Mouse (Mus musculus) small intestine, adult 2 months (tissue): ENCODE results near the gene Tsga10ip. TPM values are rescaled to one million over a fixed set of nuclear protein-coding genes. Genes with fewer than 3 reads are reported as not detected.
A peak's percentile ranks its signal among the peaks of the same experiment; 100 is the strongest.

Source experiments
- H3K27ac ChIP-seq: fragments of 200-500 bp; 2 replicates; pipeline ENCODE4 v1.5.1; 2012; ENCODE audit warnings: low read depth, low read length, control low read depth, inconsistent platforms; ENCODE audit not compliant: insufficient read depth
- H3K27me3 ChIP-seq: fragments of 200-500 bp; 2 replicates; pipeline ENCODE4 v1.6.1; 2012; ENCODE audit warnings: mild to moderate bottlenecking, moderate library complexity, low read length, inconsistent platforms; ENCODE audit not compliant: control insufficient read depth, insufficient read depth
- H3K36me3 ChIP-seq: fragments of 200-500 bp; 2 replicates; pipeline ENCODE4 v1.6.1; 2012; ENCODE audit warnings: mild to moderate bottlenecking, low read length, control low read depth, inconsistent platforms; ENCODE audit not compliant: control insufficient read depth, insufficient read depth
- H3K4me1 ChIP-seq: fragments of 200-500 bp; 2 replicates; pipeline ENCODE4 v1.6.1; 2012; ENCODE audit warnings: low read length, inconsistent platforms, mixed read lengths; ENCODE audit not compliant: control insufficient read depth, insufficient read depth, insufficient read length
- H3K4me3 ChIP-seq: fragments of 200-500 bp; 2 replicates; pipeline ENCODE4 v1.5.1; 2012; ENCODE audit warnings: low read depth, mild to moderate bottlenecking, control low read depth, inconsistent platforms, low read length, moderate library complexity
- CTCF ChIP-seq: fragments of 200-500 bp; IDR thresholded peaks from 2 replicates; pipeline ENCODE4 v1.5.1; 2012; ENCODE audit warnings: low read depth, mild to moderate bottlenecking, control low read depth, inconsistent platforms, low read length, moderate library complexity, mixed read lengths; ENCODE audit not compliant: insufficient replicate concordance, insufficient read length; ENCODE audit errors: extremely low read depth
- POLR2A ChIP-seq: fragments of 200-500 bp; IDR thresholded peaks from 2 replicates; pipeline ENCODE4 v1.6.1; 2012; ENCODE audit warnings: low read depth, mild to moderate bottlenecking, control low read depth, inconsistent platforms, low read length, moderate library complexity
- WGBS: fragments of 180-500 bp; shearing (Covaris S2); methylation state at CpG from one replicate; pipeline ENCODE4 v1.1.7; 2018; 5-methylcytosine and 5-hydroxymethylcytosine counted together
- polyA plus RNA-seq: library from polyadenylated mRNA; depleted of rRNA; stranded (reverse); fragments of >200 nt; gene quantifications from 2 replicates; pipeline ENCODE4 v1.2.3, GENCODE M21; 2012

Gene Tsga10ip
- polyA plus RNA-seq, 1 experiment: 1.4 TPM

DNA sequence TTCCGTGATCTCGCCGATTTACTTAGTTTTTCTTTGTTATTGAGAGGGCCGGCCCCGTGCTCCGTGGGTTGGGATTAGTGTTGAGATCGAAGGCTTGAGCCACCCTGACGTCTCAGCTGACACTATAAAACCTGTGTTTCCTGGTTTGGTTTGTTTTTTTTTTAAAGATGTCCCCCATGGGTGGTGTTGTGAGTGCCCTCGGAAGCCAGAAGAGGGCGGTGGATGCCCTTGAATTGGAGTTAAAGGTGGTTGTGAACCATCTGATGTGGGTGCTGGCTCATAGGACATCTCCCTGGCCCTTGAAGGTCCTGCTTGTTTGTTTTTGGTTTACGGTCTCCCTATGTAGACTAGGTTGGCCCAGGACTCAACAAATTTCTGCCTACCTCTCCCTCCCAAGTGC, 34.9 kb downstream of the Tsga10ip start:
- 6% methylated on average over 11 of the region's 11 CpGs for WGBS
- peaks cover 18% of the 10 kb centered on the region for H3K4me1 ChIP-seq
- TF ChIP-seq POLR2A (no peak), CTCF (peak; percentile 25; the same call in 1 of the 2 replicates)
- no peaks in the 10 kb centered on the region for H3K27me3 ChIP-seq
- peaks cover 27% of the 10 kb centered on the region for H3K36me3 ChIP-seq
- peak overlapping the region; percentile 78; the same call in 1 of the 2 replicates for H3K27ac ChIP-seq
- H3K4me3 ChIP-seq: peak overlapping the region; percentile 94

DNA sequence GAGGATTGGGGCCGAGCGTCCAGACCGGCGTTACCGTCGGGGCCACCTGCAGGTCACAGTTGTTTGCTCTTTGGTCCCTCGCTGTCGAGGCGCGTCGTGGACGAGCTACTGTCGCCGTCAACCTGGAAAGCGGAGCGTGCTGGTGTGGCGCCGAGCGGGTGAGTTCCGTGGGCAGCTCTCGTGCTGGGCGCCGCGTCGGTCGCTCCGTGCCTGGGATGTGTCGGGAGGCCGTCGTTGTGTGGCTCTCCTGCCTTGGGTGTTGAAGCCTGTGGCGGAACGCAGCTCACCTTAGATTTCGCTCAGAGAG, 35.3 kb downstream of the Tsga10ip start, which contains the start of gene Banf1:
TSS of gene Banf1 (minus strand) at position 116 of the 307 bp plus-strand sequence.
- no peaks in the 10 kb centered on the region for H3K27me3 ChIP-seq
- no peak for TF ChIP-seq POLR2A
- TF ChIP-seq CTCF: no peak
- under 1% methylated on average over 33 of the region's 33 CpGs for WGBS
- peaks cover 18% of the 10 kb centered on the region for H3K4me1 ChIP-seq
- peak within 1 kb of the TSS; percentile 78 for H3K27ac ChIP-seq
- H3K4me3 ChIP-seq: peak within 1 kb of the TSS; percentile 94
- H3K36me3 ChIP-seq: peaks cover 27% of the 10 kb centered on the region

DNA sequence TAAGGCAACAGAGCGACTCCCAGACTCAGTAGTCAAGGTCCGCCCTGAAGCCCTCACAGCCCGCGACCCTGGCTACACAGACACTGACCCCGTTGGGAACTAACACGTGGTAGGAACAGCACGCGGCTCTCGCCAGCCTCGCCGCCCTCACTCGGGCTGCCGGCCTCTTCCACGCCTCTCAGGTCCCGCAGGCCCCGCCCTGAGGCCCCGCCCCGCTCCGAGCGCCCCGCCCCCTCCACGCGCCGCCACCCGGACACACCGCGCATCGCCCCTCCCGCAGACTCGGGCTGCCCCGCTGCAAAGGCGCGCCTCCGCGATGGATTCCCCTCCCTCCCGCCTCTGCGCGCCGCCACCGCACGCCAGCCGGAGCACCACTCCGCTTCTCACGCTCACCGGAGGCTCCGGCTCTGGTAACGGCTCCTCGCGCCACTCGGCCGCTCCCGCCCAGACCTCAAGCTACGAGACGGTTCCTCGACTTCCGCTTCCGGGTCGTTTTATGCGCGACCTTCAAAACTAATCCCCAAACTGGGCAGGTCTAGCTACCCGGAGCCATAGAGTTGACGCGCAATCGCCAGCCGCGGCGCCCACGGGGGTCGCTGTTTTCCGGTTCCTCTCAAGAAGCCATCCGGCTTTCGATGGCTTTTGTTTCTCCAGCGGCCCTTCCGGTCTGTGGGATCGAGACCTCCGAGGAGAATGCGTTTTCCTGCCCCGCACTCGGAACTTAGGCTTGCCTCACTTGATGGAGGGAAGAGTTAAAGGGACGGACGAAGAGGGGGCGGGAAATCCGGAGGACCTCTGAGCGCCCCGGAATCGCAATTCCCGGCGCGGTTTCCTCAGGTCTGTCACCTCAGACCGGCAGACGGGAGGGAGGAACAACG, 35.9 kb downstream of the Tsga10ip start, which contains the start of gene Eif1ad:
TSS of gene Eif1ad (plus strand) at position 567 of the 878 bp plus-strand sequence.
- H3K4me1 ChIP-seq: peaks cover 18% of the 10 kb centered on the region
- peaks cover 23% of the 10 kb centered on the region for H3K36me3 ChIP-seq
- peak within 1 kb of the TSS; percentile 94 for H3K4me3 ChIP-seq
- H3K27me3 ChIP-seq: no peaks in the 10 kb centered on the region
- peak within 1 kb of the TSS; percentile 78 for H3K27ac ChIP-seq
- peak; percentile 19; the same call in 1 of the 2 replicates for TF ChIP-seq CTCF
- TF ChIP-seq POLR2A: peak; percentile 37; the same call in 1 of the 2 replicates
- under 1% methylated on average over 90 of the region's 92 CpGs for WGBS

DNA sequence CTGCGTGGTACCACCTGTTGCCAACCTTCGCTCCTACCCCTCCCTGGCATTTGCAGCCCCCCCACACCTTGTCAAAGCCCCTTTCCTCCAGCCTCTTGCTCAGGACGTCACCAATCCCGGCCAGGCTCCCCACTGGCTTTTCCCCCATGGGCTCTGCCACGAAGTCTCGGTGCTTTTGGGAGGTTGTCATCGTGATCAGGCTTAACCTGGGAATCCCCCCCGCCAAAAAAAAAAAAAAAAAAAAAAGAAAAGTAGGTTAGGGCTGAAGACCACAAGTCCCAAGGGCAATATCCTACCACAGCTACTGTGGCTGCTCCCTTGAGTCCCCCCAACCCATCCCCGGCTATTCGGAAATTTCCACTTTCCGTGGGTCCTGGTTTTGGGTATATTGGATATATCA, 36.6 kb downstream of the Tsga10ip start:
- TF ChIP-seq POLR2A (no peak), CTCF (no peak)
- 4% methylated on average over 11 of the region's 11 CpGs for WGBS
- Histone ChIP-seq H3K27me3 (no peaks in the 10 kb centered on the region), H3K36me3 (peaks cover 20% of the 10 kb centered on the region), H3K27ac (no peak overlapping the region), H3K4me3 (peak overlapping the region; percentile 94), H3K4me1 (peaks cover 18% of the 10 kb centered on the region)

DNA sequence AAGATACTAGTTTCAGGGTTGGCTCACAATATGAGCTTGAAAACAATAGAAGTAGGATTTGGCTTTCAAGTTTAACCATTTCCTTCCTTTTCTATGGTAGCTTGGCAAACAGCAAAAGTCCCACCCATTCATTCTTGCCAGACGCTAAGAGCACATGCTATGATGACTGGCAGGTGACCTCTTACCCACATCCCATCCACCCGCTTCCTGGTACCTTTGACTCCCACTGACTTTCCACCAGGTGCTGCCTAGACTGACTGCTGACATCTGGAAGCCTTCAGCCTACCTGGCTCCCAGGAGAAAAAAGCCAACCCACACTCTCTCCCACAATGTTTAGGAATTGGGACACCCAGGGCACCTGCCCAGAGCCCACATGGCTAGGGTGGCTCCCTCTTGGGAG, 38.2 kb downstream of the Tsga10ip start:
- no peak overlapping the region for H3K4me3 ChIP-seq
- H3K36me3 ChIP-seq: peaks cover 7% of the 10 kb centered on the region
- WGBS: 26% methylated on average over 2 of the region's 2 CpGs
- no peak overlapping the region for H3K27ac ChIP-seq
- H3K4me1 ChIP-seq: peaks cover 18% of the 10 kb centered on the region
- no peaks in the 10 kb centered on the region for H3K27me3 ChIP-seq
- TF ChIP-seq POLR2A (no peak), CTCF (no peak)

DNA sequence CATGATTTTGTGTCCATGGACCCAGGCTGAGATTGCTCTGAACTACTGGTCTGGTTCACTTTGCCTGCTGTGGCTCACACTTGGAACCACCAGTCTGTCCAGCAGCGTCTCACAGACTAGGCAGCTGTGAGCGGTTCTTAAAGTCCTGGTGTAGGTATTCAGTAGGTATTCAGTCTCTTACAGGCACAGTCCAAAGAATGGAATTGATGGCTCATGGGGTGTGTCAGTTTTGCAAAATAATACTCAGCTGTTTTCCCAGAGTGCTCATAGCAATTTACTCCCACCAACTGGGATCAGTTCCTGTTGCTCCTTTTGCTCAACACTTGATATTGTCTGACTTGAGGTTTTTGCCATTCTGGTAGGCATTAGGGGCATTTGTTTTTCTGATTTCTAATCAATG, 40.1 kb downstream of the Tsga10ip start:
- WGBS: 80% methylated on average over 2 of the region's 2 CpGs
- Histone ChIP-seq H3K27ac (no peak overlapping the region), H3K4me1 (peaks cover 10% of the 10 kb centered on the region), H3K36me3 (no peaks in the 10 kb centered on the region; the same call in 1 of the 2 replicates), H3K27me3 (no peaks in the 10 kb centered on the region), H3K4me3 (no peak overlapping the region)
- TF ChIP-seq POLR2A: no peak
- no peak for TF ChIP-seq CTCF

DNA sequence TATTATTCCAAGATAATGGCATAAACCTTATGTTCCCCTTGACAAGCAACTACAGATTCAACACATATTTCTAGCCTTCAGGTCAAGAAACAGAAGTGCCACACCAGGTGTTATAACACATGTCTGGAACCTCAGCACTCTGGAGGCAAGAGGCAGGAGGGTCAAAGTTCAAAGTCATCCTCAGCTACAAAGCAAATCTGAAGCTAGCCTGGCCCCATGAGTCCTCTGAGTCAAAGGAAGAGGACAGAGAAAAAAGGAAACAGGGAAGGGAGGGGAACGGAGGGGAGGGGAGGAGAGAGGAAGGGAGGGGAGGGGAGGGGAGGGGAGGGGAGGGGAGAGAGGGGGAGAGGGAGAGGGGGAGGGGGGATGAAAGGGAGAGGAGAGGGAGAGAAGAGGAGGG, 46.2 kb downstream of the Tsga10ip start:
- TF ChIP-seq POLR2A (no peak), CTCF (no peak)
- peaks cover 23% of the 10 kb centered on the region for H3K4me1 ChIP-seq
- peak overlapping the region; percentile 76 for H3K27ac ChIP-seq

More for the DNA sequence above, 46.2 kb downstream of the Tsga10ip start:
- WGBS: no CpG with 5 or more reads among the region's 1 CpGs
- Histone ChIP-seq H3K4me3 (no peak overlapping the region), H3K27me3 (no peaks in the 10 kb centered on the region), H3K36me3 (no peaks in the 10 kb centered on the region)
